Mouse (Mus musculus): ENCODE data around the gene Vmac. TPM values are rescaled to one million over a fixed set of nuclear protein-coding genes. Genes with fewer than 3 reads are reported as not detected.

Vmac gene
- total RNA-seq, 2 experiments from 2014 or later, result 2.1 TPM; not detected in 1

DNA sequence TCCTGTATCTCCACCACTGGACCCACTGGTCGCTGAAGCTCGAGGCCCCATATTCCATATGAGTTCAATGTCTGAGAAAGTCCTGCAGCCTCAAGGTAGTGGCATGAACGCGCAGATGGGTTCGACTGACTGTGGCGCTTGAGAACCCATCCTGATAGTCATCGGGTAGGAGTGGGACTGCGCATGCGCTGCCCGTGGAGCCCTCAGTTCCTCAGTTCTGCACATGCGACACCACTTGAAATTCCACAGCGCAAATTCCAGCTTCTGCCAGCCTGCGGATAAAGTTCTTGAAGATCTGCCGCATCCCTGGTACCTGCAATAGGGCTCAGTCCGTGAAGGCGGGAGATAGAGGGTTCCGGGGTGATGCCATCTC is 23.0 kb upstream of the Vmac start:
- ATAC-seq (replicated peaks; ENCODE audit: low FRiP score, poor library complexity, severe bottlenecking), result no peak

DNA sequence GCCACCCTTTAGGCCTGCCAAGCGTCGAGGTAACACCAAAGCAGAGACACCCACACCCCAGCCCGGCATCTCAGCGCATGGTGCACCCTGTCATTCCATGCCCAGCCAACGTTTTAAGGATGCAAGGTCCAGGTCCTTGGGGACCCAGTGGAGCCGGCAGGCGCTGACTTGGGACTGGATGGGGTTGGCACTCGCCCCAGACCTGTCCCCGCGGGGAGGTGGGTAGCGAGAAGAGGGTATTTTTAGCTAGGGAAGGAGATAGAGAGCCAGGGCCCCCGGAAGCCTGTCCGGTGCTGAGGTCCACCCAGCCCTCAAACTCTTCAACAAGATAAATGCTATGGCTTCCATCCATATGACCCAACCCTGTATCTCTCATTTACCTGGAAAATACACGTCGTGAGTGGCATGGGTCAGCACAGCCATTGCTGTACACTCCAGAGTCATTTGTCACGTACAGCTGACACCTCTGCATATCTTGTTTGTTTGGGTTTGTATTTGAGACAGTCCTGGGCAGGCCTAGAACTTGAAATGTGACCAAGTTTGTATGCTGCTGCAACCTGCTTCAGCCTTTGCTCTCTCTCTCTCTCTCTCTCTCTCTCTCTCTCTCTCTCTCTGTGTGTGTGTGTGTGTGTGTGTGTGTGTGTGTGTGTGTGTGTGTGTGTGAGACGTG is 22.4 kb upstream of the Vmac start:
- ATAC-seq (replicated peaks; ENCODE audit: low FRiP score, poor library complexity, severe bottlenecking), result no peak

DNA sequence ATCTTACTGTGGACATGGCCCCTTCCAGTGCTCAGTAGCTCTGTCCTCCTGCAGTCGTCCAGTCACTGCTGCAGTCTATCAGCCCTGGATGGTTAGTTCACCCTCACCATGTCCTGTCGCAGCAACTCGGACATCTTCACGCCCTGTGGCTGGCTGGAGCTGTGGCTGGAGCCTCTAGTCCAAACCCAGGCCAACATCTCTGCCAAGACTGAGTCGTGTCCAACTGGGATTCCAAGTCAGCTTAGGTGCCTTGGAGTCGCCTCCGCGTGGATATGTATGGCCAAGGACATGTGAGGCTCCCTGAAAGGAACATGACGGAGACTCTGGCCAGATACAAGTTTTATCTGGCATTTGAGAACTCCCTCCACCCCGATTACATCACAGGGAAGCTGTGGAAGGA is 20.4 kb upstream of the Vmac start:
- ATAC-seq (replicated peaks; ENCODE audit: low FRiP score, poor library complexity, severe bottlenecking), result no peak

DNA sequence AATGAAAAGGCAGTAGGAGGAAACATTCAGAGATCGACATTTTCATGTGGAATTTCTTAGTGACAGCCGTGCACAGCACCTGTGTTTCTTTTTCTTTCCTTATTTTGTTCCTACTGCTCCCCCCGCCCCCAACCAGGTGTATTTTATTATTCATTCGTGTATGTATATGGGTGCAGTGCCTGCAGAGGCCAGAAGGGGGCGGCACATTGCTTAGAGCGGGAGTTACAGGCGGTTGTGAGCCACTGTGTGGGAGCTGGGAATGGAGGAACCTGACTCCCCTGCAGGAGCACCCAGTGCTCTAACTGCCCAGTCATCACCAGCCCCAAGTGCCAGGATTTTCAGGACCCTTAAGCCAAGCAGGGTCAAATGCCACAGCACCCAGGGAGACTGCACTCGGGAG is 18.7 kb upstream of the Vmac start:
- ATAC-seq (replicated peaks; ENCODE audit: low FRiP score, poor library complexity, severe bottlenecking), result no peak

DNA sequence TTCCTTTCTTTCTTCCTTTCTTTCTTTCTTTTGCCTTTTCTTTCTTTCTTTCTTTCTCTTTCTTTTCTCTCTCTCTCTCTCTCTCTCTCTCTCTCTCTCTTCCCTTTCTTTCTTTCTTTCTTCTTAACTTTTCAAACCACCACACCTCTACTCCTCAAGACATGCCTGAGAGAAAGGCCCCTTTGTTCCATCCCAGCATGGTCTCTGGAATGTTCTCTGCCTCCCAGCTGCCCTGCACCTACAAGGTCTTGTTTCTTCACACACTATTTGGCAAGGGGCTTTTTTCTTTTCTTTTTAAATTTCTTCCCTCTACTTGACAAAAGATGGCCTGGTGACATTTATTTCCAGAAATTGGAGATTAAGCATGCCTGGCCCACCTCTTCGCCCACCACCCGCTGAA is 11.8 kb upstream of the Vmac start:
- no peak for ATAC-seq (replicated peaks; ENCODE audit: low FRiP score, poor library complexity, severe bottlenecking)

DNA sequence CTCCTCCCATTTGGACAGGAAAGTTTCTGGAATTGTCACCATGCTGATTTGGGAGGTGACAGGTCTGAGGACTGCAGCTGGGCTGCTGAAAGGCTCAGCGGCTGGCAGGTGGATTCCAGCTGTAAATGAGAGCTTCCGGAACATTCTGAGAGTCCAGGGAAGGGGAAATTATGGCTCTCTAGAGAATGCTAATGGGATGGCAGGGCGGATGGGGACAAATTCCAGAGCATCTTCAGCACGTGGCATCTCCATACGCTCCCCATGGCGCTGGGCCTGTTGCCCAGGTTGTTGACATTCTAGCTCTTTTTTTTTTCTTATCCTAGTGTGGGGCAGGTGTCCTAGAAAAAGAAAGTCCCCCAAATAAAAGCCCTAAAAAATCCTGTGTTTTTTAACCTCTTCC is 11.3 kb upstream of the Vmac start:
- ATAC-seq (replicated peaks; ENCODE audit: low FRiP score, poor library complexity, severe bottlenecking), result no peak

DNA sequence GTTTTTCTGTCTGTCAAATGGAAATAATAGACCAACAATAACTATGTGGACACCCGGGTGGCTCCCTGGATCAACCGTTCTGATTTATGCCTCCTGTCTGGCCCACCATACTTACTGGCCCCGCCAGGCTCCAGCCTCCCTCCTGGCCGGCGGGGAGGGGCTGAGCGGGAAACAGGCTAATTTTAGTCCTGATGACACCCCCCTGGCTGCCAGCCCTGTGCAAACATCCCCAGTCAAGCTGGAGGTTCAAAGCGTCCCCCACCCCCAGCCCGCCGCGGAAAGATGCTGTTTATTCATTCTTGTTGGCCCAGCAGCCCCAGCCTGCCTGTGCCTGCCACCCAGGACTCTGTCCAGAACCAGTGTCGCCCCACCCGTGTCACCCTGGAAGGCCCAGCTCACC is 10.3 kb upstream of the Vmac start:
- ATAC-seq (replicated peaks; ENCODE audit: low FRiP score, poor library complexity, severe bottlenecking), result no peak

DNA sequence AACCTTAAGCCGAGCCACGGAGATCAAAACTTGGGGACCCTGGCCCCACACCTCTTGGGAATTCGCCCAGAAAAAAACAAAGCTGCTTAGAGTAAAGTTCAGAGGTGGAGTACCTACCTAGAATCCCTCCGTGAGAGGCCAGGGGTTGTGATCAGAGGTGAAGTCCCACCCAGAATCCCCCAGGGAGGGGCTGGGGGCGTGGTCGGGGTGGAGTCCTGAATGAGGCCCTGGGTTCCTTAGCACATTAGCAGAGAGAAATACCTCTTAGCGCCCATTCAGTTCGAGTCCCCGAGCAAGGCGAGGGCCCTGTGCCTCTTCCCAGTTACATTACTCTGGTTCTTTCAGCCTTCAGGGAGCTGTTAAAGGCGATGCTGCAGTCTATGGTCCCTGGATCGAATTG is 9.8 kb upstream of the Vmac start:
- ATAC-seq (replicated peaks; ENCODE audit: low FRiP score, poor library complexity, severe bottlenecking), result no peak

DNA sequence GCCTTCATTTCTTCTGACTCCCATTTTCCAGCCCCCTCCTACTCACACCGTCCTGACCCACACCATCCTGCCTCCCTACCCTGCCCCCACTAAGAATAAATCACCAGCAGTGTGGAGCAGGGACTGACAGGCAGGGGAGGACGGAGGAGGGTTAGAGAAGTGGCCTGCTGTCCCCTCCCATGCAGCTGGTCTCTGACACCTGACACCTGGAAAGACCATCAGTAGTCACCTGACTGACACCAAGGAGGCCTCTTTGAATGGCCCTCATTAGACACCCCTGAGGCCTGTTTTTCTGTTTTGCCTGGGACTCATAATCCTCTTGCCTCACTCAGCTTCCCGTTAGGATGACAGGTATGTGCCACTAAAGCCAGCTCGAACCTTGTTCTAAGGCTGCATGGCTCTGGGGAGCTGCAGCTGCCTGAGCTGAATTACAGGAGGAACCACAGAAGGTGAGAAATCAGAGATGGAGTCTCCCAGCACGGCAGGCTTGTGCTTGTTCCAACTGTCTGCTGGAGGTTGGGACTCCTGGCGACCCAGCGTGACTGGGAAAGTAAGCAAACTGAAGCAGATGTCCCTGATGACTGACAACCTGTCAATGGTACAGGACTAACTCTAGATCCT is 9.3 kb upstream of the Vmac start:
- no peak for ATAC-seq (replicated peaks; ENCODE audit: low FRiP score, poor library complexity, severe bottlenecking)

DNA sequence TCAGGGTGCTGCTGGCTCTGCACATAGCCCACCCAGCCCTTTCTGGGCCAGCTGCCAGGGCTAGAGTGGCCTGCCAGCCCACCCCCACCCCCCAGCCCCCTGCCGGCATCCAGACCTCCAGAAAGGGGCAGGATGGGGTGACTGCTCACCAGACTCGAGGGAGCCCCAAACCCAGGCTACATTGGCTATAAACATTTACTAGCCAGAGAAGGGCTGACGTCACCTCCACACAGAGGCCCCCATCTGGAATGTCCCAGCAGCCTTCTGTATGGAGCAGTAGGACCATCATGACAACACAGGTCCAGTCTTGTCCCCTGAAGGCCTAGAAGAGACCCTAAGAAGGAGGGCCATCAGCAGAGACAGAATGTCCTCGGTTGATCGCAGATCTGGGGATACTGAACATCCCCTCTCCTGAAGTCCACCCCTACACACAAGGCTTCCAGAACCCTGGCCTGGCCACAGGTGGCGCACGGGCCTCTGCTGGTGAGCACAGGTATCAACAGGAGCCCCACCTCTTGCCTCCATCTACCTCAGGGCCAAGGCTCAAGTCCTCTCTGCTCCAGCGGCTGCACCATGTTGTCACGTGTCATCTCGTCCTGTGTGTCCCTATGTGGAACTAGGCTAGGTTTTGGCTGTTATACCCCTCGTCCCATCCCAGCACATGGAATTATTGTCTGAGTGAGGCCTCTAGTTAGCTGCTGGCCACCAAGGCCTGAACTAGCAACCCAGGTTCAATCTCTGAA is 5.8 kb upstream of the Vmac start:
- ATAC-seq (replicated peaks; ENCODE audit: low FRiP score, poor library complexity, severe bottlenecking), result no peak

DNA sequence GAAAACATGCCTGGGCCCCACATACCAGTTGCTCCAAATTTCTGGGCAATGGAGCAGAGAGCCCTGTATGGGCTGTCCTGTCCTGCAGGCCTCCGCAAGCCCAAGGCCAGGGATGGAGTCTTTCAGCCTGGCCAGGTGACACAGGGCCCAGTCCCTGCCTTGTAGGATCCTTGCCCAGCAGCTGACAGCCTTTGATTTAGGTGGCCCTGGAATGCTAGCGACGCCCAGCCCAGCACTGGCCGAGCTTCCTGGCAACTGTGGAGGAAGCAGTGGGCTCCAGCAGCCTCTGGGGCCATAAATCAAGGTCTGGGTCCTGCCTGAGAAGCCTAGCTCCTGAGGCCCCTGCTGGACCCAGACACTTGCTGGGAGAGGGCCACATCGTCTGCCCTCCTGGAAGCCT is 4.6 kb upstream of the Vmac start:
- ATAC-seq (replicated peaks; ENCODE audit: low FRiP score, poor library complexity, severe bottlenecking), result no peak

DNA sequence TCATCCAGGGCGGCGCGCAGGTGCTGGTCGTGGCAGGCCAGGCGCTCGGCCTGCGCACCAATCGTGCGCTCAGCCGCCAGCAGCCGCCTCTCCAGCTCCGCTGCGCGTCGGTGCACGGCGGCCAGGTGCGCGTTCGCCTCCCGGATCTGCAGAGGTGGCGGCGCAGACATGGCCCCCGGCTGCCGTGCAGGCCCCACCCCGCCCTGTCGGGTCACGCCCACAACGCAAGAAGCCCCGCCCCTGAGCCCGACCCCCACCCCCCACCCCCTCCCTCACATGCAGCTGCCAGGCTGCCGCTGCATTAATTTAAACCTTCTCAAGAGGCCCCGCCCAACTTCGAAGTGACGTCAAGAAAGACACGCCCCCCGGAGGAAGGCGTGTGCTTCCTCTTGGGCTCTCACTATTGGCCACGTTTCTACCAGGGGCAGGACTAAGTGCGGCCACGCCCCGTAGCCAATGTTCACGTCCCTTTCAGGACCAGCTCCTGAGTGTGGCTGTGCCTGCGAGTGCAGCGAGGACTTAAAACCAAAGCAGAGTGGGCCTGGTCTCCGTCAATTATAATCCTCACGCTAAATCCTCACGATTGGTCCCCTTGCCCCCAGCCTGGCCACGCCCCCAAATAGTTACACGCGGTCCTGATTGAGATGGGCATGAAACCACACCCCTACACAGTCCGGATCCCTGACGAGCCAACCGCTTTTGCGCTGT is 1.0 kb downstream of the Vmac start:
- ATAC-seq (replicated peaks; ENCODE audit: low FRiP score, poor library complexity, severe bottlenecking), result peak; percentile 82

DNA sequence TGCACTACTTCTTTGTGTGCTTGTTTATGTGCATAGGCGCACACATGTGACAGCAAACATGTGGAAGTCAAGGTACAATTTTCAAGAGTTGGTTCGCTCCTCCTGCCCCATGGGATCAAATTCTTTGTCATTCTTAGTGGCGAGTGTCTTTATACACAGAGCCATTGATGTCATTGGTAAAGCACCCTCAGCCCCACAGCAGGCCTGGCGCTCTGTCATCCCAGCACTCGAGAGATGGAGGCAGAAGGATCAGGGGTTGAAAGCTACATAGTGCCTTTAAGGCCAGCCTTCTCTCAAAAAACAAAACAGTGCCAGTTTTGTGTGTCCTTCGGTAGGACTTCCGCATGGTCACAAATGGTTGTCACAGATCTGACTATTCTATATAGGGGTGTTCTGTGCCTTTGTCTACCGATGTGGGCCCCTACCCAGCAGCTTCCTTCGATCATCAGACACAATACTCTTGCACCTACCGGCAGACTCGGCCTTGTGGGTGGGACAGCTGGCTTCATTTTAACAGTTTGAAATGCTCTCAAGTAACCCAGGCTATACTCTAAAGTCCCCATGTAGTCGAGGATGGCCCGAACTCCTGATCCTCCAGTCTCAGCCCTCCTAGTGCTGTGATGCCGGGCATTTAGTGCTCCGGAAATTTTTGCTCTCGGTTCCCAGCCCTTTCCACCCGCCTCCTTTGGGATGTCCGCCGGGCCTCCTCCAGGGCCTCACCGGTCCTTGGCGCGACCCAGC is 1.7 kb downstream of the Vmac start:
- no peak for ATAC-seq (replicated peaks; ENCODE audit: low FRiP score, poor library complexity, severe bottlenecking)

DNA sequence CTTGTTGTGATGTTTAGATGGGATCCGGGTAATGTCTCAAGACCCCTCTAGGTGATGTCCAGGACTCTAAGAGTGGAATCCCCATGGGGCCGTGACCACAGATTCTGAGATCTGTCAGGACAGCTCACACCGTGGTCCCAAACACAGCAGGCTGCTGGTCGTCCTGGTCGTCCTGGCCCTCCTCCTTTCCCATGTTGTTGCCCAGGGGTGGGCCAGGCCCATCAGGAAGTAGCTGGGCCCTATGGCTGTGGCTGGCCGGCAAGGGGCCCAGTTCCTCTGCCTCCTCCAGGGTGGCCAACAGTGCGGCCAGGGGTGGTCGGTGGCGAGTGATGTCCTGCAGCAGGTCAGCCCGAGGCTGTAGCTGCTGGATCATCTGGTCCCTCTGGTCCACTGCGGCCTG is 2.5 kb downstream of the Vmac start:
- no peak for ATAC-seq (replicated peaks; ENCODE audit: low FRiP score, poor library complexity, severe bottlenecking)

DNA sequence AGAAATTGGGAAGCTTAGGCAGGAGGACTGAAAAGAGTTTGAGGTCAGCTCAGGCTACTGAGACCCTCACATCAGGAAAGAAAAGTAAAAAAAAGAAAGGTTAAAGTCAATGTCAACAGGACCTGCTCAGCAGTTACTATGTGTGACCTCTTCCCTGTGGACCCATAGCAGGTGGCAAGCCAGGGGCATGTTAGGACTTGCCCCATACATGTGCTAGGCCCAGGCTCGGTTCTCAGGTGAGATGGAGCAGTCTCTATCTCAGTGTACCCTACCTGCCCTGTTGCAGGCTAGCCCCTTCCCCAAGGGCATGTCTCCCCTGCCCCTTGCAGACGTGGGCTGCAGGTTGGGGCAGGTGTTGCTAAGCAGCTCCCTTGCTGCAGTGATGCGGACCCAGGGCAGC is 8.1 kb downstream of the Vmac start:
- no peak for ATAC-seq (replicated peaks; ENCODE audit: low FRiP score, poor library complexity, severe bottlenecking)

DNA sequence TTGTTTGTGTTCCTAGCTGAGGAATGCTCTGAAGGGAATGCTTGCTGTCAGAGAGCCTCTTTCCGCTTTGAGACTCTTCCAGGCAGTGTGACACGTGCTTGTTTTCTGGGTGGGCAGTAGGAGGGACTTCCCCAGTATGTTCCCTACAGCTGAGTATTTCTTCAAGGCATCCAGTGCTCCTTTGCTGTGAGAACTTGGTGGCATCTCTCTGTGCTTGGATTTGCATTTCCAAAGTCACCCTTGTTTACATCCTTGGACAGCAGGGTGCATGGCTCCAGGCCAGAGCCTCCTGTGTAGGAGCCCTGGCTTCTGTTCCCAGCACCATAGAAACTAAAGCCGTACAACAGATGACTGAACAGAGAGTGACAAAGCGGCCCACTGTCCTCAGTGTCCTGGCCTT is 9.1 kb downstream of the Vmac start:
- no peak for ATAC-seq (replicated peaks; ENCODE audit: low FRiP score, poor library complexity, severe bottlenecking)

DNA sequence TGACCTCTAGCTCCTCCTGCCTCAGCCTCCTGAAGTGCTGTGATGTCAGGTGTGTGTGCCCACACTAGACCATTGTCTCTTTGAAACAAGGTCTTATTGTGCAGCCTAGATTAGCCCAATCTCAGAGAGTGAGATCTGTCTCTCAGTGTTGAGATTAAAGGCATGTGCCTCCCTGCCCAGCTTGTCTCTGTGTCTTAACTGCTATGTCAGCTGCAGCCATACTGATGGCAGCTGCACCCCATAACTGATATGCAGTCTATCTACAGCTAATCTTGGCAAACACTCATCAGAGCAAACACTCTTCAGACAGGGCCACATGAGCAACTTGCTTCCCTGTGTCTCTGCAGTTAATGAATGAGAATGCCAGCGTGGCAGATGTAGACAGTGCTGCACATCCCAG is 11.3 kb downstream of the Vmac start:
- ATAC-seq (replicated peaks; ENCODE audit: low FRiP score, poor library complexity, severe bottlenecking), result no peak

DNA sequence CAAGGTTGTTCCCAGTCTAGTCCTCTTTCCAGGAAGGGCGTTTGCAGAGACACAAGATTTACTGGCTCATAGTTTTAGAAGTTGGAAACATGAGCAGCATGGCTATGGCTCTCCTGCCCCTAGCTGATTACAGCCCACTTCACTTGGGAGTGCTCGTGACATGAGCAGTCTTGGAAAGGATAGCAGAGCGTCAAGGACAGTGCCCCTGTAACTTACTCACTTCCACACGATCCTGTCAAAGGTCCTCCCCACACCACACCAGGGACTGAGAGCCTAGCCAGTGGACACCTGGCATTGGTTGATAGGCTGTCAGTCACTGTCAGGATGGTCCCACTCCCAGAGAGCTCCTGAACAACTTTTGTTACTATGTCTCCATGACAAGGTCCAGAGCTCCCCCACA is 14.8 kb downstream of the Vmac start:
- ATAC-seq (replicated peaks; ENCODE audit: low FRiP score, poor library complexity, severe bottlenecking), result no peak

DNA sequence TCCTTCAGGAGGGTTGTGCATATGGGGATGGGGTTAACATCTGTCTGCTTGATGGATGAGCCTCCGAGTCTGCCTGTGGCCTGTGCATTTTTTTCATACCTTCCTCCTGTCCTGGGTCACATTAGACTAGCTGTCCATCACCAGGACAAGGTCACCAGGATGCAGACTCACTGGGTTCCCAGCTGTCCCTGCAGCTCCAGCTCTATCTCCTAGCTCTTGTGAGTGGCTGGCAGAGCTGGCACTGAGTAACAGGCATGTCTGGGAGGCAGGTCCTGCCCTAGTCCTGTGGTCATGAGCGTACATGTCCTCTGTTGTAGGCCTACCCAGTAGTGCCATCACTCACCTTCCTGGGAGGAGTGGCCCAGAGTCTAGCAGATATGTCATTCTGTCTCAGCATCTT is 17.4 kb downstream of the Vmac start:
- no peak for ATAC-seq (replicated peaks; ENCODE audit: low FRiP score, poor library complexity, severe bottlenecking)

DNA sequence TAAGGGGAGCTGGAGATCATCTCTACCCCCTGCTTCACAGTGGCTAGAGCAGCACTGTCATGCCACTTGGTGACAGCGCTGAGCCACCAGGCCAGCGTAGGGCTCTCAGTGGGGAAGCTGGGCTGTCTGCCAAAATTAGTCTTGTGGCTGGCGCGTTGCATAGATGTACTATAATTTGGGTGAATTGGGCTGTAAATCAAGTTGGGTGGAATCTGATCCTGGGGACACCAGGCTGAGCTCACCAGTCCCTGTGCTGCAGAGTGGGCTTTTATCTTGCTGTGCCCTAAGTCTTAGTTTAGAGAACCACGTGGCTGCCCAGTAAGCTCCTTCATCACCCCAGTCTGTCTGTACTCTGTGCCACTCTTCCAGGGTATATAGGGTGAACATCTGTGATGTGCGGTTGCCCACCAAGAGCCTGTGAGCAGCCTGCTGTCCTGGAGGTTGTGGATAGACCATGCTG is 23.9 kb downstream of the Vmac start:
- ATAC-seq (replicated peaks; ENCODE audit: low FRiP score, poor library complexity, severe bottlenecking), result no peak
